Mouse (Mus musculus): ENCODE measurements around the gene Olfr1490.

DNA sequence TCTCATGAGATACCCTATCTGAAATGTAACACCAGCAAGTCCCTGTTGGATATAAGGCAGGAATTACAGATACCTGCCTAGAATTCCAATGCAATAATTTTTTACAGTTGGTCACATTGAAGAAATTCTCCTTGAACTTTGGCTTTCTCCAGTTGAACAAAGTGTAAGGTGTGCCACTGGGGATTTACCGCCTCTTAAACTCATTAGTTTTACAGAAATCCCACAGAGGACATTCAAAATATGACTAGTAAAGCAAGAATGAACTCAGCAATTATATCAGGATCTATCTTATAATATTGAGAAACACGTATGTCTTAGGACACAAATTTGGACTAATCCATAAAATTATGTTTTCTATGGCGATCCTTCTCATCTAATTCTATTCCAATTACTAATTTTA lies 46.1 kb downstream of the Olfr1490 start, which contains the start of gene Olfr1491:
- no peak for TF ChIP-seq POLR2A (IDR thresholded peaks at IDR 0.05; ENCODE audit: low read depth, low read length)
- TF ChIP-seq CTCF (IDR thresholded peaks at IDR 0.05; ENCODE audit: extremely low read depth, insufficient read length, insufficient replicate concordance, low read depth, low read length), result no peak

Measured in small intestine, adult 2 months (tissue).